Mouse (Mus musculus) lung, adult 18-20 months (tissue): Measurements from ENCODE around the gene Cpsf2.

Source experiments
- DNase-seq, 2 experiments: peaks; one replicate each; pipeline ENCODE4 v3.0.0; 2022; ENCODE audit warnings: mixed read lengths in 2 of 2

Gene Cpsf2

DNA sequence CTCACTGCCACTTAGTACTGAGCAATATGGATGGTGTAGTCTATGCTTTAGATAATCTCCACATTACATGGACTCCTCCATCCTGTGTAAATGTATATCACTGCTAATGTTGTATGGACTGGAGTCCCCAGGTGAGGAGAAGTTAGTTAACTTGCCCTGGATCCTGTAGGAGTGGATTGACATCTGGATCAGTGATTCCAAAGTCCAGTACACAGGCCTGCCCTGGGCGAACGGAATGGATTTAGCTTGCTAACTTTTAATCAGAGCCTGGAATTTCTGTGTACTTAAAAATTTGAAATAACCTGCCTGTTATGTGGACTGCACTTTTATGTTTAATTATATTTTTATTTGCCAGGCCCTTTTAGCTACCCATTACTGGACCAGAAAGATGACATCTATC lies 5.8 kb downstream of the Cpsf2 start:
- no peak for DNase-seq

DNA sequence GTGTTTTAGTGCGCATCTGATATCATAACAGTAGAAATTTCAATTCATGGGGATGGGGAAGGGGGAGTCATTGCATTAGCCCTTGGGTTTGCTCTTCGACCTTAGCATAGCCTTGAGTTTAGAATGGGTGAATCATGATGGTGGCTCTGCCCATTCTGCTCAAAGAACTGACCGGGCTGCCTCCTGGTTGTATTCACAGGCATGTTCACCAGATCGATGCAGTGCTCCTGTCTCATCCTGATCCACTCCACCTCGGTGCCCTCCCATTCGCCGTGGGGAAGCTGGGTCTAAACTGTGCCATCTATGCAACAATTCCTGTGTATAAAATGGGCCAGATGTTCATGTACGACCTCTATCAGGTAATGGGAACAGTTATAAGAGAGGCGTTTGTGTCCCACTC lies 7.2 kb downstream of the Cpsf2 start:
- DNase-seq: no peak

DNA sequence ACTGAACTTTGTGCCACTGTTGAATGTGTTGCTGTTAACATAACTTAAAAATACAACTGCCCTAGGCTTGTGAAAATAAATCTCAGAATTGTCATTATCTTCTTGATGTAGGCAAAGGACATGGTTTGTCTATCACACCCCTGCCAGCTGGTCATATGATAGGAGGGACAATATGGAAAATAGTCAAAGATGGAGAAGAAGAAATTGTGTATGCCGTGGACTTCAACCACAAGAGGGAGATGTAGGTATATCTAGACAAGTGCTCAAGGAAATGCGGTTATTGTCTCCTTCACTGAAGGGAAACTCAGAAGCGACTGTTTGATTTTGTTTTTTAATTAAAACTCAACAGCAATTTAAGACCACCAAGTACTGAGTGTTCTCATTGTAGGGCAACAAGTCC lies 9.3 kb downstream of the Cpsf2 start:
- DNase-seq: no peak

DNA sequence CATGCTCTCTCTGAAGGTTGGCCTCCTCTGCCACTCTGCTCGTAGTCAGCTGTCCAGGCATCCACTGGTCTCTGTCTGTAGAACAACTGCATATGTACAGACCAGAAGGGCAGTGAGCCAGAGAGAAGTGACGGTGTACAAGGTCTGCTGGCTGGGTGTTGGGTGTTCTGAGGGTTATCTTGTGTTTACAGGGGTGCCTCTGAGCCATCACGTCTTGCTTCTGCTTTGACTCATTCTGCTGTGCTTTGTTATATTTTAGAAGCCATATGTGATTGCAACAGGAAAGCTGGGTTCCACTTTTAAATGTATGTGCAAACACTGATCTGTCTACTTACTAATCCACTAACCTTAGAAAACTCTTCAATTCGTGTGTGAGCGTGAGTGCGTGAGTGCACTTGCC lies 11.9 kb downstream of the Cpsf2 start:
- no peak for DNase-seq

DNA sequence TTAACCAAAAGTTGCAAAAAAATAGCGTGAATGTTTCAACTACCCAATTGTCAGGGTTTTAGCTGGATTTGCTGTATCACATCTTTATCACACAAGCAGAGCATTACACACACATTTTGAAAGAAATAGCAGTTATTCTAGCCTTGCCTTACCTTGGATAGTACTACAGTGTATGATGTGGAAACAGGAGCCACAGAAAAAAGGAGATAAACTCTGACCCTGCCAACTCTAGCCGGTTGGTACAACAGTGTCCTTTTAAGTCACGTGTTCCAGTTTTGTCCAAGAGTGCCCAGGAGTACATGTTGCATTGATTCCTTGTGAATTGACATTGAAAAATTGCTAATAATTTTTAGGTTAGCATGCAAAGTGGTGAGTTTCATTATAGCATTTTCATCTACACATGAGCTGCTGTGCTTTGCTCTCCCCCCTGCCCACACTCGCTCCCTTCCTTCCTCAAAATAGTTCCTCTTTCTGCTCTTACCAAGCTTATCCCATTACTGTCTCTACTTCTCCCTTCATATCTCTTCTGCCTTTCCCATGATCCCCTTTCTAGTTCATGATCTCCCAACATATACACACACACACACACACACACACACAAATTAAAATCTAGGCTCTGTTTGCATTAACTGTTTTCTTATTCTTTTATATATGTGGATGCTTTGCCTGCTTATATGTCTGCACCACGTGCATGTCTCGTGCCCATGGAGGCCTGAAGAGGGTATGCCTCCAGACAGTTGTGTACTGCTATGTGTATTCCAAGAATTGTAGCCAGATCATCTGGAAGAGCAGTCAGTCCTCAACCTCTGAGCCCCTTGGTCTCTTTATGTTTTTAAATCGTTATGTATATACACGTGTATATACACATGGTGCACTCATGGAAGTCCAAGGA lies 19.0 kb downstream of the Cpsf2 start:
- no peak for DNase-seq

DNA sequence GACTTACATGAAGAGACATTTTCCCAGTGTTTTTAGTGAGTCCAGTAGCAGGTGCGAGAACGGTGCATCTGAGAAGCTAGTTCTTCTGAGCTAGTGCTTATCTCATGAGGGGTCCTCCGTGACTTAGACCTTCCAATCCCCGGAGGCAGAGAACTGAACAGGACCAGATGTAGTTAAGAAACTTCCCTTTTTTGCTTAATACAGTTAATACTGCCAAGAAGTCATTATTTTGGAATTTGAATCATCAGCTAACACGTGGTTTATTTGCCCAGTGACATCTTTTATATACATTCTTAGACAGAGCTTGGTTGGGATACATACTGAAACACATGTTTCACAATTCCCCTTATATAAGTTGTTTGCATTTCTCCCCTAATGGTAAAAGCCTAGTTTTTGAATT lies 23.1 kb downstream of the Cpsf2 start:
- no peak for DNase-seq

DNA sequence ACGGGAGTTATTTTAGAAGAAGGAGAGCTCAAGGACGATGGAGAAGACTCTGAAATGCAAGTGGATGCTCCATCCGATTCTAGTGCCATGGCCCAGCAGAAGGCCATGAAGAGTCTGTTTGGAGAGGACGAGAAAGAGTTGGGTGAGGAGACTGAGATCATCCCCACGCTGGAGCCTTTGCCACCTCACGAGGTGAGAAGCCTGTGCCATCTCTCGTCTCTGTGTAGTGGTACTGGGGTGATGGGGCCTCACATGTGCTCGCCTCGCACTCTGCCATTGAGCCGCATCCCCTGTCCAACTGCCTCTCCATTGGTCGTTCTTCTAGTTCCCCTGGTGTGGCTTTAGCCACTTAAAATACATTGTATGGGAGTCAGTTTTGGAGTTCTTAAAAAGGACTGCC lies 25.0 kb downstream of the Cpsf2 start:
- DNase-seq: no peak

DNA sequence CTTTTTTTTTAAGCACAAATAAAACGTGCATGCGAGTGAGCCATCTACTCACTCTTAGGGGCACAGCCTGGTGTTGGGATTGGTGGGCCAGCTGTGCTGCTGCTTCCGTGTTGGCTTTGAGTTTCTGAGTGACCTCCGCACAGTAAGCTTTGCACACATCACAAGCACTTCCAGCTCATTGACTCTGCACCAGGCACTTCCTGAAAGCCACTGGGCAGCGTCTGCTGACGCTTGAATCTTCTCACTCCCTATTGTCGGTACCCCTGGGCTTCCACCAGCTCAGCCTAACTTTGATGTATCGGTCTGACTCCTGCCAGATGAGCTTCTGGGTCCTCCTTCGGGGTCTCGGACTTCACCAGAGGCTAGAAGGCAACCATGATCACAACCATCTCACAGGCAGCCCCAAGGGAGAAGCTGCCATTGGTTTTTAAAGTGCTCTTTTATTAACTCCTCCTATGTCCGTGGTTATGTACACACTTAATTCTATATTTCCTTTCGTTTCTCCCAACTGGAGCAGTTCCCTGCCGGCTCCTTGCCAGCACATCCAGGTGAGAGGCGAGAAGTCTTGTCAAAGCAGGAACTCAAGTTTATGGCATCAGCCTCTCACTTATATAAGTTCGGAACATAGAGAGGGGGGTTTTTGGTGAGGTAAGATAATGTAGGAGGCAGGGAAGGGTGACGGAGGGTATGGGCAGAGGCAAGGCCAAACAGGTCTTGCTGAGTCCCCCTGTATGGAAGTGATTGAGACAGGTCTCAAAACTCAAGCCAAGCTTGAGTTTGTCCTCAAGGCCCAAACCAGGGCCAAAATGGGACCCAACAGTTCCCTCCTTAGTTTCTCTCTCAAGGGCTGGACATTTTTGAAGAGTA lies 32.6 kb downstream of the Cpsf2 start:
- peak in 1 of 2 experiments; percentile 20 for DNase-seq

DNA sequence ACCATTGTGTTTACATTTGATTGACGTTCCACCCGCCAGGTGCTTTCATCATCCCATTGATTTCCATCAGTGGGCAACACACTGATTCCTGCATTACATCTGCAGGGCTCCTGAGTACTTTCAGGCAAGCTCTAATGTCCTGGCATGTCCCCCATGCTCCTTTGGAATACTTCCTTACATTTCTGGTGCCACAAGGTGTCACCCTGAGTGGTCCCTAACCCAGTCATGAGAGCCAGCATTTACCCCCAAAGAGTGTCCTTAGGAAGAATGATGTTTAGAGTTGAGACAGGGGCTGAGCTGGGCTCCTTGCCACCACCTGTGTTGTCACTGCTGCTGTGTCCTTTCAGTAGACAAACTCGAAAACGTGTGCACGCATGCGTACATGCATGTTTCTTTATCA lies 33.8 kb downstream of the Cpsf2 start:
- DNase-seq: no peak

DNA sequence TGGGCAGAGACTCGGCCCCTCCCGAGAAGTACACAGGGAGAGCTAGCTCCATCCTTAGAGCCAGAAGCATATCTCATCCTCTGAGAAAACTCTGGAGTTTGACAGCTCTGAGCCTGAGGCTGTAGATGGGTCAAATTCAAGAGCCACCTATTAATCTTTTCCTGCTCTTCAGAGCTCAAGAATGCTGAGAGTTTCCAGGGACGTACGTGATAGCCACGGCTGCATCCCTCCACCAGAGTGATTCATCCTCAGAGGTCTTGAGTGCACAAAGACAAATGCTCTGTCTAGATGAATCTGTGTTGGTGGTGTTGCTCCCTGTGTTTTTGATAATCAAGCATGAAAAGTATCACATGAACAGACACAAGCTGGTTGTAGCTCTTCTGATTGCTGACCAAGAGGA lies 38.6 kb downstream of the Cpsf2 start:
- DNase-seq: no peak

DNA sequence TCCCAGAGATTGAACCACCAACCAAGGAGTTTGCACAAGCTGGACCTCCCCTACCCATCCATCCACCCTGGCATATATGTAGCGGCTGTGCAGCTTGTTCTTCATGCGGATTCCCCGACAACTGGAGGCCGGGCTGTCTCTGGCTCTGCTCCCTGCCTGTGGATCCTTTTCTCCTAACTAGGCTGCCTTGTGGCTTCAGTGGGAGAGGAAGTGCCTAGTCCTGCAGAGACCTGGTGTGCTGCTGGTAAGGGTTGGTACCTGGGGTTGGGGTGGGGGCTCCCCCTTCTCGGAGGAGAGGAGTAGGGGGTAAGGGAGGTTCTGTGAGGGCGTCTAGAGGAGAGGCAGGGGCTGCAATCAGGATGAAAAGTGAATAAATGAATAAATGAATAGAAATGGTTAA lies 39.3 kb downstream of the Cpsf2 start:
- DNase-seq: no peak

DNA sequence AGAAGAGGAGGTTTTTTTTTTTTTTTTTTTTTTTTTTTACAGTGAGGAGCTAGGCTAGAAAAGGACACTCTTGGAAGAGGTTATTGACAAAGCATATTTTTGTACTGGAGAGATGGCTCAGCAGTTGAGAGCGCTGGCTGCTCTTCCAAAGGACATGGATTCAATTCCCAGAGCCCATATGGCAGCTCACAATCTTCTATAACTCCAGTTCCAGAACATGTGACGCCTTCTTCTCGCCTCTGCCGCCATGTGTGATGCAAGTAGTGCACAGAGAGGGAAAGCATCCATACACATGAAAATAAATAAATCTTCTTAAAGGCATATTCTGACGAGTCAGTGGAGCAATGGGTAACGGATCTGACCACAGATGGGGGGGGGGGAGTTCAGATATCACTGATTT lies 46.1 kb downstream of the Cpsf2 start:
- DNase-seq: no peak

DNA sequence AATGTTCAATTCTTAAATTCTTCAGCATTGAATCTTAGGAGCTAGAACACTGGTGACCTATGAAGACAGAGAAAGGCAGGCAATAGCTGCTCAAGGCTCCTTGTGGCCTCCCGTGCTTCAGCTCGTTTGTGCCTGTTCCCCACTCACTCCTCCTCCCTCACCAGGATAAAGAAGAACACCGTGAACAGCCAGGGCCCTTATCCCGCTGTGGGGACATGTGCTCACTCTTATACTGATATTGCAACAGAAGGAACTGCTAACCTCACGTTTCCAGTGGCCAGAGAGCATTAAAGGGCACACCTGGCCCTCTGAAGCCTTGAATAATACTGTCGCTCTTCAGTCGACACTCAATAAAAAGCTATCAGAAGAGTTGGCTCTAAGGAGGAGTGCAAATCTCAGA lies 53.4 kb downstream of the Cpsf2 start:
- peak; percentile 16 to 51 for DNase-seq

DNA sequence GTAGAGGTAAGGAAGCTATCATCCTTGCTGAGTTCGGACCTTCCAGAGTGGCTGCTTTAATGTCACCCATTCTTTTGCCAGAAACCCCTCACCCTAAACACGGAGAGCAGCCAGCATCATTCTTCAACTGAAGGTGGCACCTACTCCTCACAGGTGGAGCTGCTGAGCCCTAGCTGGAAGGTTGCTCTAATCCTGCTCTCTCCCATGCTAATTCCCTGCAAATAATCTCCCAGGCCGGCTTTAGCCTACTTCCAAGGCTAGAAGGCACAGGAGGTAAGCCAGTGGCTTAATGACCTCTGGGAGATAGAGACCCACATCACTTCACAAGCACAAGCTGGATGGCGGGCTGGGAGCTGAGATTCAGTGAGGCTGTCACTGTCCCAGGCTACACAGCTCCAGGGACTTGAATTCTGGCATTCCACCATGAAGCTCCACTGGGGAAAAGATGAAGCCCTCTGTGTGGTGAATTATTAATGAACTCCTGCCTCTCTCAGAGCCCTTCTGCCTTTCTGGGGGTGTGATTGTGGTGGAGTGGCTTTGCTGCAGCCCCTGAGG lies 54.2 kb downstream of the Cpsf2 start:
- DNase-seq: no peak

DNA sequence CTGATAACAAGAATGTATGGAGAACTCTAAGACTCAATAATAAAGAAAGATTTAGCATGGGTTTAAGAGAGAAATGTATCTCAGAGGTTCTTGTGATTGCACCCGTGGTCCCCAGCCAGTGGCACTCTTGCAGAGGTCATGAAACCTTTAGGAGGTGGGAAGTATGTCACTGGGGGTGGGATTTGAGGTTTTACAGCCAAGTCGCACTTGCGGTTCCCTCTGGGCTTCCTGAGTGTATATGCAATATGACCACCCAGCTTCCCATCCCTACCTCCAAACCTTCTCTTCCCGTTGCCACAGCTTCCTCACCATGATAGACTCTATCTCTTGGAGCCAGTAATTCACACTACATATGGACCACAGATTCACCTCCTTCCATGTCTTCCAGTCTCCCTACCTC lies 59.1 kb downstream of the Cpsf2 start:
- DNase-seq: no peak

DNA sequence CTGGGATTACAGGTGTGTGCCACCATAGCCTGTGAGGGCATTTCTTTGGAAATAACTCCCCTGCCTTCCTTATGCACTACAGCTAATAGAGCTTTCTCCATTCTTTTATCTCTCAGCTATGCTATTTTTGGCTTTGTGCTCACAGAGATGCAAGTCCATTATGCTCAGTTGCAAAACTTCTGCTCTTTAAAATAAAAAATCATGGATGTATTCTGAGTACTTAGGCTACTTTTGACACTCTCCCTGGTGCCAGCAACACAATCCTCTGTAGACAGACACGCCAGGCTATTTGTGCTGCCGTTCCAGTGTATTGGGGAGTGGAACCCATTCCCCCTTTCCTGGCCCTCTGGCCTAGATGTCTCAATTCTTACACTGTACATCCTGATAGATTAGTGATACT lies 64.1 kb downstream of the Cpsf2 start:
- no peak for DNase-seq

DNA sequence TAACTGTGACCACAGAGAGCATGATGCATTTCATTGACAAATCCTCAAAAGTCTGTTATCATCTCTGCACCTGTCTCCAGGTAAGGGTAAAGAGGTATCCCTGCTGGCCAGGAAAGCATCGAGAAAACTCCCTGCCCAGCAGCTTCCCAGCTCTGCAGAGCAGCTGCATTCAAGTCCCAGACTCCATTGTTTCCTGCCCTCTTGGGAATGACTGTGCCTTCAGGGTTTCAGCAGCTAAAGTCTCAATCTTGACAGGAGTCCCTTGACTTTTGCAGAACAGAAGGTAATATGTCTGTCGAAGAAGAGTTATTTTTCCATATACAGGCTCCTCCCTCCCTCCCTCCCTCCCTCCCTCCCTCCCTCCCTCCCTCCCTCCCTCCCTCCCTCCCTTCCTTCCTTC lies 65.9 kb downstream of the Cpsf2 start:
- DNase-seq: no peak

DNA sequence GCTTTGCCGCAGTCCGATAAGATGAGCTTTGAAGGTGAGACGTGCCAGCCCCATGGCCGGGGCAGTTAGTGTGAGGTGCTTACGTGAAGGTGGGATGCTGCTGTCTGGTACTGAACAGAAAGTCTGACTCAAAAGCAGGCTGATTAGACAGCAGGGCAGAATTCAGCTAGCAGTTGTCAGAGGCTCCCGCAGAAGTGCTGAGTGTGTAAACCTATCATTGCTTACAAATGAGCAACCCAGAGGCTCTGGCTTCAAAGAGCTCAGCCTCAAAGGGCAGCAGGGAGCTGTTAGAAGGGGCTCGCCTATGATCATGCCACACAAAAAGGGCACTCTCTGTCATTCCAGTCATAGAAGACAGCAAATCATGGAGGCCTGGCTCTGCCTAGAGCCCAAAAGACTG lies 66.5 kb downstream of the Cpsf2 start:
- DNase-seq: no peak

DNA sequence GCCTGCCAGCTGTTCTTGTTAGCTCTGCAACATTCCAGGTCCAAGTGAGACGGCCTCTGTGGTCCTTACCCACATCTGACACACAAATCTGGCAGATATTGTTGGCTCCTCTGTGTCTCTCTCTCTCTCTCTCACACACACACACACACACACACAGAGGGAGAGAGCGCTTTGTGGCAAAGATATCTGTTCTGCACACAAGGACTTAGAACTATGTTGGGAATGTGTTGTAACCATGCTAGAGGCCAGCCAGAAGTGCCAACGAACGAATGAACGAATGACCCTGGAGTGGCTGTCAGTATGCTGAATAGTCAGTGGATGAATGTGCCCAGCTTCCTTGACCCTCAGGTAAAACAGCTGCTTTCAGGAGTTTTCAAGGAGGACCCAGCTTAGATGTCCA lies 68.1 kb downstream of the Cpsf2 start:
- DNase-seq: peak; percentile 29 to 30

DNA sequence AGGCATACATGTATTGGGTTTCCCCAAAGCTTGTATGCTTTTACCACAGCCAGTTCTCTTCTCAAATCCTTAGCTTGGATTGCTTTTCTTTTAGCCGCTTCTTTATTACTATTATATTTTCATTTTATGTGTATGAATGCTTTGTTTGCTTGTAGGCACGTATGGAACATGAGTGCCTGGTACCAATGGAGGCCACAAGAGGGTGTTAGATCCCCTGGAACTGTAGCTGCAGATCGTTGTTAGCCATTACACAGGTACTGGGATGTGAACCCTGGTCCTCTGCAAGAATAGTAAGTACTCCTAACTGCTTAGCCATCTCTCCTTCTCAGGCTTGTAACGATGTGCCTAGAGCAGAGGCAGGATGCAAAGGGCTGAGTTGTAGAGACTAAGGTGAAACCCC lies 78.4 kb downstream of the Cpsf2 start:
- no peak for DNase-seq

DNA sequence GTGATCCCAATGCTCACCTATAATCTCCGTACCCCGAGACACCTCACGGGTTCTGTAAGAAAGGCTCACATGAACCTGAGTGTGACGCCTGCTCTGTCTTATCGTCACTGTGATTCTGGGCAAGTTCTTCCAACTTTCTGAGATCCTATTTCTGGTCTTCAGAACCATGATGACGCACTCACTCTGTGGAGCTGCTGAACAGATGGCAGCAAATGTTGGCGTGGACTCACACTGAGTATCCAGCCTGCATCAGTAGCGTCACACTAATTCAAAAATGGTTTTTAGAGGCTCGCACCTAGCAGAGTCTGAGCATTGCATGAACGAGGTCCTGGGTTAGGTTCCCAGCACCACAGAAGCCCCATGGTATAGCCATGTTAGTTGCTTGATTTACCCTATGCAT lies 80.0 kb downstream of the Cpsf2 start:
- DNase-seq: no peak
